Mouse (Mus musculus) stomach, adult 2 months (tissue): Measurements from ENCODE around the gene G6pc2. TPM values are rescaled to one million over a fixed set of nuclear protein-coding genes. Genes with fewer than 3 reads are reported as not detected.

Experiments
- polyA plus RNA-seq: library from polyadenylated mRNA; depleted of rRNA; stranded (reverse); fragments of >200 nt; gene quantifications from 2 replicates; pipeline ENCODE4 v1.2.3, GENCODE M21; 2012; rRNA removed

G6pc2 gene
- not detected in 2 replicates for polyA plus RNA-seq

GRCm38 (mm10) chr2:69210773-69211172 is at the start of gene G6pc2:
G6pc2 (plus strand) TSS chr2:69211073.

GRCm38 (mm10) chr2:69205791-69206351 is 5.0 kb upstream of the G6pc2 start, which contains the start of gene Spc25:
Spc25 (minus strand) TSS chr2:69206194.

Other genes with a start within 250 kb of the G6pc2 start
- 1.2 and 2.0 TPM in 2 replicates for gene Nostrin, start 75.3 kb upstream of the G6pc2 start, polyA plus RNA-seq
- gene Spc25, start 4.9 kb upstream of the G6pc2 start, polyA plus RNA-seq: 0.30 and 1.2 TPM in 2 replicates
- gene Abcb11, start 131.5 kb downstream of the G6pc2 start, polyA plus RNA-seq: 0.01 and 0.02 TPM in 2 replicates
- 1.5 and 1.6 TPM in 2 replicates for gene Dhrs9, start 169.4 kb downstream of the G6pc2 start, polyA plus RNA-seq